Mouse (Mus musculus) testis, adult 2 months (tissue): ENCODE results near the gene Bex2. TPM values are rescaled to one million over a fixed set of nuclear protein-coding genes. Genes with fewer than 3 reads are reported as not detected.
A peak's percentile ranks its signal among the peaks of the same experiment; 100 is the strongest.
"Not testable (repeated sequence)": the region's sequence is repeated elsewhere in the genome, so short reads cannot be mapped to it uniquely, and the experiment has no call there.

Experiments
- H3K27ac ChIP-seq: fragments of 200-500 bp; 2 replicates; pipeline ENCODE4 v1.5.1; 2012; ENCODE audit warnings: low read depth, low read length; ENCODE audit not compliant: control insufficient read depth, insufficient read depth
- H3K27me3 ChIP-seq: fragments of 200-500 bp; 2 replicates; pipeline ENCODE4 v1.6.1; 2012; ENCODE audit warnings: mild to moderate bottlenecking, low read length, moderate library complexity; ENCODE audit not compliant: control insufficient read depth, insufficient read depth
- H3K36me3 ChIP-seq: fragments of 200-500 bp; 2 replicates; pipeline ENCODE4 v1.6.1; 2012; ENCODE audit warnings: mild to moderate bottlenecking, low read length; ENCODE audit not compliant: control insufficient read depth, insufficient read depth
- H3K4me1 ChIP-seq: fragments of 200-500 bp; 2 replicates; pipeline ENCODE4 v1.6.1; 2012; ENCODE audit warnings: low read length; ENCODE audit not compliant: control insufficient read depth, insufficient read depth
- H3K4me3 ChIP-seq: fragments of 200-500 bp; 2 replicates; pipeline ENCODE4 v1.5.1; 2012; ENCODE audit warnings: low read depth, mild to moderate bottlenecking, low read length, moderate library complexity, mixed read lengths; ENCODE audit not compliant: control insufficient read depth
- CTCF ChIP-seq: fragments of 200-500 bp; IDR thresholded peaks from 2 replicates; pipeline ENCODE4 v1.5.1; 2012; ENCODE audit warnings: low read depth, mild to moderate bottlenecking, inconsistent platforms, low read length, moderate library complexity; ENCODE audit not compliant: control insufficient read depth, insufficient read depth, insufficient replicate concordance
- POLR2A ChIP-seq: fragments of 200-500 bp; IDR thresholded peaks from 2 replicates; pipeline ENCODE4 v1.6.1; 2012; ENCODE audit warnings: low read depth, mild to moderate bottlenecking, inconsistent platforms, low read length, moderate library complexity; ENCODE audit not compliant: control insufficient read depth
- polyA plus RNA-seq: library from polyadenylated mRNA; depleted of rRNA; stranded (reverse); fragments of >200 nt; gene quantifications from 2 replicates; pipeline ENCODE4 v1.2.3, GENCODE M21; 2012; rRNA removed

Bex2 gene
- 3.1 and 3.9 TPM in 2 replicates for polyA plus RNA-seq

- H3K4me3 ChIP-seq, result peak within 1 kb of the TSS; percentile 56
- H3K36me3 ChIP-seq, H3K4me1 ChIP-seq, H3K27me3 ChIP-seq, H3K27ac ChIP-seq: not testable (repeated sequence)
Measured at GRCm38 (mm10) chrX:136068020-136068419, at the start of gene Bex2. Bex2 (minus strand) TSS chrX:136068236.

GRCm38 (mm10) chrX:136115419-136115961, 47.5 kb upstream of the Bex2 start:
- Histone ChIP-seq H3K27ac (peak overlapping the region; percentile 49), H3K4me1 (no peaks in the 10 kb centered on the region), H3K36me3 (no peaks in the 10 kb centered on the region), H3K27me3 (no peaks in the 10 kb centered on the region), H3K4me3 (peak overlapping the region; percentile 69)
- no peak for TF ChIP-seq CTCF
- TF ChIP-seq POLR2A, result peak; percentile 16; the same call in 1 of the 2 replicates

GRCm38 (mm10) chrX:136115015-136115414, 47.0 kb upstream of the Bex2 start:
- H3K4me1 ChIP-seq, result no peaks in the 10 kb centered on the region
- no peak overlapping the region for H3K4me3 ChIP-seq
- no peak for TF ChIP-seq CTCF
- TF ChIP-seq POLR2A, result no peak
- H3K36me3 ChIP-seq, result no peaks in the 10 kb centered on the region
- H3K27me3 ChIP-seq, result no peaks in the 10 kb centered on the region
- H3K27ac ChIP-seq, result no peak overlapping the region

GRCm38 (mm10) chrX:136107942-136108341, 39.9 kb upstream of the Bex2 start:
- no peaks in the 10 kb centered on the region for H3K36me3 ChIP-seq
- H3K4me3 ChIP-seq, result no peak overlapping the region
- H3K27ac ChIP-seq, result no peak overlapping the region
- H3K4me1 ChIP-seq, result no peaks in the 10 kb centered on the region
- H3K27me3 ChIP-seq, result no peaks in the 10 kb centered on the region
- TF ChIP-seq POLR2A (no peak), CTCF (no peak)

GRCm38 (mm10) chrX:136104724-136105088, 36.7 kb upstream of the Bex2 start:
- no peaks in the 10 kb centered on the region for H3K36me3 ChIP-seq
- TF ChIP-seq POLR2A, result no peak
- TF ChIP-seq CTCF, result no peak
- no peaks in the 10 kb centered on the region for H3K4me1 ChIP-seq
- no peak overlapping the region for H3K4me3 ChIP-seq
- H3K27ac ChIP-seq, result no peak overlapping the region
- H3K27me3 ChIP-seq, result no peaks in the 10 kb centered on the region

- Histone ChIP-seq H3K36me3 (no peaks in the 10 kb centered on the region), H3K27ac (no peak overlapping the region), H3K4me3 (no peak overlapping the region), H3K27me3 (no peaks in the 10 kb centered on the region), H3K4me1 (no peaks in the 10 kb centered on the region)
- TF ChIP-seq POLR2A, result no peak
- no peak for TF ChIP-seq CTCF
Measured at GRCm38 (mm10) chrX:136104046-136104723, 36.1 kb upstream of the Bex2 start.

- Histone ChIP-seq H3K27ac (no peak overlapping the region), H3K4me1 (no peaks in the 10 kb centered on the region), H3K4me3 (no peak overlapping the region), H3K27me3 (no peaks in the 10 kb centered on the region), H3K36me3 (no peaks in the 10 kb centered on the region)
- no peak for TF ChIP-seq CTCF
- no peak for TF ChIP-seq POLR2A
Measured at GRCm38 (mm10) chrX:136094421-136094820, 26.4 kb upstream of the Bex2 start.

- Histone ChIP-seq H3K4me3 (no peak overlapping the region), H3K36me3 (no peaks in the 10 kb centered on the region), H3K27ac (no peak overlapping the region), H3K4me1 (no peaks in the 10 kb centered on the region), H3K27me3 (no peaks in the 10 kb centered on the region)
- no peak for TF ChIP-seq POLR2A
- TF ChIP-seq CTCF, result no peak
Measured at GRCm38 (mm10) chrX:136092497-136093279, 24.7 kb upstream of the Bex2 start.
